Mouse (Mus musculus) adrenal gland, adult 18-20 months (tissue): Measurements from ENCODE around the gene Atp2c2. TPM values are rescaled to one million over a fixed set of nuclear protein-coding genes. Genes with fewer than 3 reads are reported as not detected.

Experiments
- DNase-seq, 2 experiments: peaks; one replicate each; pipeline ENCODE4 v3.0.0; 2021 to 2022; ENCODE audit warnings: low spot score in 2 of 2
- total RNA-seq, 2 experiments: library from RNA; stranded (reverse); gene quantifications; 1 replicate in 1 of 2; 2 replicates in 1 of 2; pipeline ENCODE4 v1.2.3; 2021

Gene Atp2c2
- total RNA-seq, 2 experiments from 2014 or later, result 0.13 to 0.56 TPM

DNA sequence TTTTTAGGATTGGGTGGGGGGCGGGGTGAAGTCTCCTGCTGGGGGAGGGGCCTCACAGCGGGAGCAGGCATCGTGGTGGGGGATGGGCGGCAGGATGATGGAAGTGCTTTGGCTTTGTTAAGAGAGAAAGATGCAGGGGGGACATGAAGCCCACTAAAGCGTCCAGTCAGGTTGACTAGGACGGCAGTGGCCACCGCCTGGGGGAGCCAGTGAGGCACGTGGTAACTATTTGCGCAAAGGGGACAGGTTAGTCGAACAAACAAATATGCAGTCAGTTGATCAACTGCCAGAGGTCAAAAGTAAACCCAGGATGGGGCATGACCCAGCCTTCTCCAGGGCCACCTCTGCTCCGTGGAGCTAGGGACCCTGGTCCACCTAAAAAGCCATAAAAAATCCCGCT is 849 bp upstream of the Atp2c2 start:
- DNase-seq, result peak; percentile 76 to 77

DNA sequence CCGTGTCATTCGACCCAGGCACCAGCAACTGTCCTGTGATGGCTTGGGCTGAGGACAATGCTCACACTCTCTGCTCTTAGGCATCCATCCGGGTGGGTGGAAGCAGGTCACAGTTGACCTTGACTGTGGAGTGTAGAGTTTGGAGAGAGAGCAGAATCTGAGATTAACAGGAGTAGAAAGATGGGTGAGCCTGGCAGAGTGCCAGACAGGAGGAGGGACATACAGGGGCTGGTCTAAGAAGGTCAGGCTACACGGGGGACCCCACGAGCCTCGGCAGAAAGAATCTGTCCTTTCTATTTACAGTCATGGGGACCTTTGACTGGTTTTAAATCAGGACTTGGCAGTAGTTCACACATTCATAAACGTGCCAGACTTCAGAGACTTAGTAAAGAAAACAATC is 3.2 kb downstream of the Atp2c2 start:
- no peak for DNase-seq

DNA sequence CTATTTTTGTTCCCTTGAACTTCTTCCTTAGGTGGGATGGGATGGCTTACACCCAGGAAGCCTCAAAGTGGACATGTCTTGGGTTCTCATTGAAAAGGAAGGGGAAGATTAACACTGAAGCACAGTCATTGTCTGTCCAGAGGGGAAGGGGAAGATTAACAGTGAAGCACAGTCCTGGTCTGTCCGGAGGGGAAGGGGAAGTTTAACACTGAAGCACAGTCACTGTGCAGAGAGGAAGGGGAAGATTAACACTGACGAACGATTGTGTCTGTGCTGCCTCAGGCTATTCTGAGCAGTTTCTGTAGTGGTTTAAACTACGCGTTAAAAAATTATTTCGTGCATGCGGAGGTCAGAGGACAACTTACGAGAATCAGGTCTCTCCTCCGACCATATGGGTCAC is 7.3 kb downstream of the Atp2c2 start:
- DNase-seq, result no peak

DNA sequence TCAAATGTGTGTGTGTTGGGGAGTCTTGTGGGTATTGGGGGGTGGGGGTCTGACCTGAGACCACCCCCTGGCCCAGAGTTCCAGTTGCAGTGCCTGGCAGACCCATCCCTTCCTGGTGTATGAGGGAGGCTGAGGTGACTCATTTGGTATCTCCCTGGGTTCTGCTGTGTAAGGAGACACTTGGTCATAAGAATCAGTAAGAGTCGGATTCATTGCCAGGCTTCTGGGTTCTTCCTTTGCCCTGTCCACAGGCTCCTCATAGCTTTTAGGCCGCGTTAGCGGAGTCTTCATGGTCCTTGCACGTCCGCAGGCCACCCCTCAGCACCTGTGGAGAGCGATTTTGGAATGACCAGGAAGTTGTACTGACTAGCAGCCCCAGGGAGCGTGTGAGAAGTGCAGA is 8.7 kb downstream of the Atp2c2 start:
- no peak for DNase-seq

DNA sequence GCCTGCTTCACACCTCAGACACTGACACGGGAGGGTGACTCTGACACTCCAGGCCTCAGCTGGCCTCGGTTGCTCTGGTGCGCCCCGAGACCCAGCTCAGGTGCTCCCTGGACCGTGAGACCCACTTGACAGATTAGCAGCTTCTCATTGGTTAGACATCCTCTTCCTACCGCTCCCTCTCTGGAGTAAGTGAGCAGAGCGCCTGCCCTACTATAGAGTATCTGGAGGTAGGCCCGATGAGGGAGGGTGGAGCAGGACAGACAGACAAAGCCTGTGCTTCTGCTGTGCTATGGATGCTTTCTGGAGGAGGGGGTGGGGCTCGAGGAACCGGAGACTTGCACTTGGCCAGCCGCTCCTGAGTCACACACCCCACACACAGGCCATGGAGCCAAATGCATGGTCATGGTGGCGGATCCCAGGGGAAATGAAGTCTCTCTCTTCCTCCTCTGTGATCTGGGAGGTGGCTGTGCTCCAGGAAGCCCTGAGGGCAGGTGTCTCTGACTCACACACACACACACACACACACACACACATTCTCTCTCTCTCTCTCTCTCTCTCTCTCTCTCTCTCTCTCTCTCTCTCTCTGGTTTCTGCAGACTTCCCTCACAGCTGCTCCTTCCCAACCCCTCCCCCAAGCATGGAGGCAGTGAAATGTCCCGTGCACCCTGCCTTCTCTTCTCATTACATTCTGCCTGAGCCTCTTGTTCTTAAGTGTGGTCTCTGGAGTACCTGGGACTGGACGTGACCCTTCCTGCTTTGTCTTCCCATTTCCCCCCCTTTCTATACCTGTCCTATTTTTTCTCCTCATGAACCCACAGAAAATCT is 9.3 kb downstream of the Atp2c2 start:
- DNase-seq, result no peak

DNA sequence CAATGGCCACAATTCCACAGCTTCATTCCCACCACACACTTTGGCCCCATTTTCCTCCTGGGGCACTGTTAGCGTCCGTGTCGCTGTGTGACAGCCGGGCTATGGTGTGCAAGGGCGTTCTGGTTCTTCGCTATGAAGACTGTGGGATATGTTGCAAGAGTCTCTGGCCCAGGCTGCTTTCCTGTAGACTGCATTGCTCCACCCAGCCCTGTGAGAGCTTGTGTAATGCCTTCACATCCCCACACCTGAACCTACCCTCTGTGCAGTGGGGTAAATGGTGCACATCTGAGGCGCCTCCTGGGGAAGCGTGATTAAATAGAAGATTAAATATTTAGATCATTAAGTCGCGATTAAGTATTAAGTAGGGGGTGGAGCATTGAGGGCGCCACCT is 9.9 kb downstream of the Atp2c2 start:
- no peak for DNase-seq

DNA sequence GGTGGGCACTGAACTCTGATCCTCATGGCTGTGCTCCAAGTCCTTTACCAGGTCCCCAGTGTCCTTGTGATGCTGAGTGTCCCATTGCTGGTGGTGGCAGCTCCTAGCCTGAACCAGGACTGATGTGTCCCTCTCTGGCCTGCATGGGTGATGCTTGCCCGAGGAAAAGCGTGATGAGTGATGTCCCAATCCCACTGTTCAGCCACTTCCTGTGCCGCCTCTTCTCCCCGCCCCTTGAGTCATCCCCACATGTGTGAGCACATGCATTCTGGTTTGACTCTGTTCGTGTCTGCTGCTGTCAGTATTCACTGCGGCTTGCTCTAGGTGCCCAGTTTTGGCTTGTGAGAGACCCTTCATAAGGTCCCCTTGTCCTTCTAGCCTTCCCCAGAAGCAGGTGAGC is 12.4 kb downstream of the Atp2c2 start:
- DNase-seq, result no peak

DNA sequence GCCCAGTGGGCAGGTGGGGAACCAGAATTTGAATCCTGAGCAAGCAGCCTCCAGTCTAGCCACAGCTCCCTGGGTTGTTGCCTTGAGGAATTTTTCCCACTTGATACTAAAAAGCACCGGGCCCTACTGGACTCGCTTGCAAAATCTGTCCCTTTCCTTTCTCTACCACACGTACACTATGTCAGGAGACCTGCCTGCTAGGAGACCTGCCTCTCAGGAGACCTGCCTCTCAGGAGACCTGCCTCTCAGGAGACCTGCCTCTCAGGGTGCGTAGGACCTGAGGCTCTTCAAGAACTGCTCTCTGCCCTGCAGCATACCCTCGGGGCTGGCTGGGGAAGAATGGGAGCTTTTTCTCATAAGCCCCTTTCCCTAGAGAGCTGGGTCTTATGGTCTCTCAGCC is 13.6 kb downstream of the Atp2c2 start:
- no peak for DNase-seq

DNA sequence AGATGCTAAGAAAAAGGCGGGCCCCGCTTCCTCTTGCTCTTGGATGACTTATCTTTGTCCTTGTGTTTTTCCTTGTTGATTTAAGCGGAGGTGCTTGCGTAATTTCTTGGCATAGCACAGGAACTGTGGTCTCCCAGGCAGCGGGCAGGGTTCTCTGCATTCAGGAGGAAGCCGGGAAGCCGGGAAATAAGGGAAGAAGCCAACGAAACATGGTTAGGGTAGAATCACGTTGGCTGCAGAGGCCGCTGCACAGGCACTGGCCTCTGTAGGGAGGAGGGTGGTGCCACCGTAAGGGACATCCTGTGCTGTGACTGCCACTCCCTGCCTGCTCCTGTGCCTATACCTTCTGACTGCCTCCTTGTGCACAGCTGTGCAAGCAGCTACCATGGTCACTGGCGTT is 15.4 kb downstream of the Atp2c2 start:
- peak in 1 of 2 experiments; percentile 51 for DNase-seq

DNA sequence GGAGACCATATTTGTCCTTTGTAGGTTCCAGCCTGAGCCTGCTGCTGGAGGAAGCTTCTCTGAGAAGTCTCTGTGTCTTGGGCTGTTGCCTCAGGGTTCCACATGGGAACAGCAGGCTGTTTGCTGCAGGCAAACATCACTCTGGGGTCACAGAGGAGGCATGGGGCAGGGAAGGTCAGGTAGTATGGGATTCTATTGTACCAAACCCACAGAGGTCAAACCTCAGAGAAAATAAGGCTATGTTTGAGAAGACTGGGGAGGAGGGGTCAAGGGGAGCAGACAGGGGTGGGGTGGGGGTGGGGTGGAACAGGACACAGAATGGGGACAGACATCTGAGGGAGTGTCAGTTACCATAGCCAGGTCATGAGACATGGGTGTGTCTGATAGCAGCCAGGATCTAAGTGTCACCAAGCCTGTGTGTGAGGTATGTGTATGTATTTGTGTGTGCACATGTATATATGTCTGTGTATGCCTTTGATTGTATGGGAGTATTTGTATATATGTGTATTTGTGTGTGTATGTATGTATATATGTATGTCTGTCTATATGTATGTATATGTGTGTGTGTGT is 17.0 kb downstream of the Atp2c2 start:
- no peak for DNase-seq

DNA sequence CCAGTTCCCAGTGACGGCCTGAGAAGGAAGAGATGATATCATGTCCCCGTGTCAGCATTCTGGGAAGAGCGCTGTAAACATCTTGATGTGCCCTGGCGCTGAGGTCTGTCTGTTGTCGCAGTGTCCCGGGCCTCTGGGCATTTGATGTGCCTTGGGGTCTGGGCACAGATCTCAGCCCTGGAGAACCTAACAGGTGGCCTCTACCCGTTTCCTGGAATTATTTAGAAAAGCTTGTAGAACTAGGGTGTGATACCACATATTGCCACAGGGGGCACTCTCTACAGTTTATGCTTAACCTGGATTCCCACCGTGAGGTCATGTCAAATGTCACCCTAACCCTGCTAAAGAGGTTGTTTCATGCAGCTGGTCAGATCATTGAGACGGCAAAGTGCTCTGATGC is 18.0 kb downstream of the Atp2c2 start:
- no peak for DNase-seq

DNA sequence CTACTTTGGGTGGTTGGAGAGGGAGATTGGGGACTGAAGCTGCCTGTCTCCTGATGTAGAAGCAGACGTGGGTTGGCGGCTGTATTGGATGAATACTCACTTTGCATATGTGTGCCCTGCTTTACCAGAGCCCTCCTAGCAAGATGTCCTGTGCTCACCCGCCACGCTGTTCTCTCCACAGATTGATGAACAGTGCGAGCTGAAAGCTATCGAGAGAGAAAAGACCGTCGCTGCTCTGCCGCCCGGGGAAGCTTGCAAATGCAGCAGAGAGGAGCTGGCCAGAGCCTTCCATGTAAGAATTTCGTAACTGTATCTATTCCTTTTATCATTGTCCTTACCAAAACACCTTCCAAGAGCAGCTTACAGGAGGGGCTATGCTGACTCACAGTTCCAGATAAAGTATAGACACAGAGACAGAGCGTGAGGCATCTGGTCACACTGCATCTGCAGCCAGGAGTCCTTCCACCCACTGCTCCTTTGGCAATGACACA is 19.2 kb downstream of the Atp2c2 start:
- DNase-seq, result peak in 1 of 2 experiments; percentile 28

DNA sequence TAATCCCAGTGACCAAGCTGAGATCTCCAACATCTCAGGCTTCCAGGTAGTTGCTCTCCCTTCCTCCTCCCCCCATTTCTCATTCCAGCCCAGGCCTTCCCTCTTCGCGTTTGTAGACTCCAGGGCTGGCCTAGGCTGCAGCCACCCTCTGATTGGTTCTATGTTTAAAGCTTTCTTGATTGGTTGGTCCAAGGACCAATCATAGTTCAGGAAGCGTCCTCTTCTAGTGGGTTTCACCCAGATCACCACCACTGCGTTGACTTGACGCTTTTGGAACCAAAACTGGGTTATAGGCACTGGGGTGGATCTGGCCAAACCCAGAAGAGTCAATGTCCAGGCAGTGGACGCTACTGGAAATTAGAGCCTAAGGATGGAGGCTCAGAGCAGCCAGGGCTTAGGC is 22.5 kb downstream of the Atp2c2 start:
- no peak for DNase-seq

DNA sequence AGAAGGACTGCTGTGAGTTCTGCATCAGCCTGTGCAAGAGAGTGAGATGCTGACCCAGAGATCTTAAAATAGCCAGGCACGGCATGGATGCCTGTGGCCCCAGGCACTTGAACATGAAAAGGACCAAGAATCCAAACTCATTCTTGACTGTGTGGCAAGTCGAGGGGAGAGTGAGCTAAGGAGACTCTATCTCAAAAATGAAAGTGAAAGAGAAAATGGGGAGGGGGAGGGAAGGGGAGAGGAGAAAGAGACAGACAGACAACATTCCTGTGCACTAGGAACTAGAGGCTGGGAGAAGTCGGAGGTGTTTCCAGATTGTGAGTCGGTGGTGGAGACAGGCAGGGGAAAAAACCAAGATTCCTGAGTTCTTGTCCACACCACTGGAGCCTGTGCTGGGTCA is 23.9 kb downstream of the Atp2c2 start:
- no peak for DNase-seq

DNA sequence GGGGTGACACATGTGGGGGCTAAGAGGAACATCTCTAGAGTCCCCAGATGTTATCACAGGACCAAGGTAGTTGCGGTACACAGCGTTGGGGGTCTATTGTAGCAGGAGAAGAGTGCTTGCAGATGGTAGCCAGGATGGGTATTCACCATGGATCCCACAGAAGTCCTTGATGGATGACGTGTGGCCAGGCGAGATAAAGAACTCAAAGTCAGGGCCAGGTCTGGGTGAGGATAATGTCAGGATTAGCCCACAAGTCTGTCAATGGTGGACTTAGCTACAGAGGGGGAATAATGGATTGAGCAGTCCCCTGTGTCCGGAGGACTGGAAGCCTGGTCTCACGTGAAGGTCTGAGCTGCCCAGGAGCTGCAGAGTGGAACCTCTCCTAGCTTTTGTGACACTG is 24.8 kb downstream of the Atp2c2 start:
- DNase-seq, result no peak

DNA sequence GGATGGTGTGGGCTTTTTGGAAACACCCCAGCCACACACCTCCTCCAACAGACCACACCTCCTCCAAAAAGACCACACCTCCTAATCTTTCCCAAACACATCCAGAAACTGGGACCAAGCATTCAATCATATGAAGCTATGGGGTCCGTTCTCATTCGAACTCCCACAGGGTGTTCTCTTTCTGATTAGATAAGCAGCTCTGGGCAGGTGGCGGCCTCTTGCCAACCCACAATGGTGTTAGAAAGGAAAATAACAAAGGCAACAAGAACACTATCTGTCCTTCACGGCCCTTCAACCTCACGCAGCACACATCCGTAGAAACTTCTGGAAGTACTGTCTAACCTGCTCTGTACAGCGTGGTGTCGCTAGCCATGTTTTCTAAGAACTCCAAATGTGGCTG is 27.3 kb downstream of the Atp2c2 start:
- DNase-seq, result no peak

DNA sequence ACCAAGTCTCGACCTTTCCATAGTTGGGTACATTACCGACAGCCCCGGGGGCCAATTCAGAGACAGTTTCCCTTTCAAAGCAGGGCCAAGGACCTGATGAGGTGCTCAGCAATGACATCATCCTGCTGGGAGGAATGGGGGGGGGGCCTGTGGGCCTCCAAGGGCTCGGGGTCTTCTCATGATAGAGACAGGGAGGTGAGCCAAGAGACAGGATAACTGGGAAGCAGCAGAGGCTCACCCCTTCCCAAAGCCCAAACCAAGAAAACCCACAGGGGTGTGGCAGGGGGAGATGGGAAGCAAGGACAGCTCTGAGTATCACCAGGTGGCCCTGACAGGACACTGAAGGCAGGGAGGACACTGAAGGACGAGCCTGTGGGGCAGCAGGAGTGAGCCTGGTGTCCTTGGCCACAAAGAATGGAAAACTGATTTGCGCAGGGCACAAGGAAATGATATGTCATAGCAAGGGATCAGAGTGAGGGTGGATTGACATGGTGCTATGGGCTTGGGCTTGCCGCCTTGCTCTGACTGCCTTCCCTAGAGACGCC is 28.6 kb downstream of the Atp2c2 start:
- no peak for DNase-seq

DNA sequence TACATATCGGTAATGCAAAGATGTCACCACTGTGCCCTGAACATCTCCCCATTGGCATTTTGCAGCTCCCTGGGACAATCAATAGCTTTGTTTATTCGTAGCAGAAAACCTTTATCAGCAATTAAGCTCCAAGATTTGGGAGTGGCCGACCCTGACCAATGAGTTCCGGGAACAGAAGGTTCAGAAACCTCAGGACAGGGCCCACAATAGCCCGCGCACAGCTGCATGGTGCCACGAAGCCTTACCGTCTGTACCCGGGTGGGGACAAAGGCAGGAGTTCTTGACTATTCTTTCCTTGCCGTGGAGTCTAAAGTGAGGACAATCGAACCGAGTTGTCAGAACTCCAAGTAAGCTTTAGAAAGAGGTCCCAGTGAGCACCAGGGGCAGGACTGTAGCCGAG is 32.3 kb downstream of the Atp2c2 start:
- no peak for DNase-seq

DNA sequence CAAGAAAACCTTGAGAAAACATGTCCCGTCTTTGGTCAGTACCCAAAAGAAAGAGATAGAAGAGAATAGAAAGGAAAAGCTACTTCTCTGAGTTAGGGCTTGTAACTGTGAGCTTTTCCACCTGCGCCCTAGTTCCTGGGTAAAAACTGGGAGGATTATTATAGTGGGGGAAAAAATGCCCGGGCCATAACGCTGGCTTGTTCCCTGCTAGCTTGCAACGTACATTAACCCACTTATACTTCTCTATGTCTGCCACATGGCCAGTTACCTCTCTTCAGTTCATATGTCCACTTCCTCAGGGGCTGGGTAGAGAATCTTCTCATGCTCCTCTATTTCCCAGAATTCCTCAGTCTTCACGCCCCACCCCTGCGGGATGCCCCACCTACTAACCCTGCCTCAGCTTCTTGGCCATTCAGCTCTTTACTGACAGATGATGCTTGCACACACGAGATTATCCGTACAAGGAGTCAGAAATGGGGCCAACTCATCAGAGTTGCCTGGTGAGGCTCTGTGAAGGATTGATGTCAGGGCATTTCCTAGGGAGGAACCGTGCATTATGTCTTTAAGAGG is 36.6 kb downstream of the Atp2c2 start:
- DNase-seq, result no peak

DNA sequence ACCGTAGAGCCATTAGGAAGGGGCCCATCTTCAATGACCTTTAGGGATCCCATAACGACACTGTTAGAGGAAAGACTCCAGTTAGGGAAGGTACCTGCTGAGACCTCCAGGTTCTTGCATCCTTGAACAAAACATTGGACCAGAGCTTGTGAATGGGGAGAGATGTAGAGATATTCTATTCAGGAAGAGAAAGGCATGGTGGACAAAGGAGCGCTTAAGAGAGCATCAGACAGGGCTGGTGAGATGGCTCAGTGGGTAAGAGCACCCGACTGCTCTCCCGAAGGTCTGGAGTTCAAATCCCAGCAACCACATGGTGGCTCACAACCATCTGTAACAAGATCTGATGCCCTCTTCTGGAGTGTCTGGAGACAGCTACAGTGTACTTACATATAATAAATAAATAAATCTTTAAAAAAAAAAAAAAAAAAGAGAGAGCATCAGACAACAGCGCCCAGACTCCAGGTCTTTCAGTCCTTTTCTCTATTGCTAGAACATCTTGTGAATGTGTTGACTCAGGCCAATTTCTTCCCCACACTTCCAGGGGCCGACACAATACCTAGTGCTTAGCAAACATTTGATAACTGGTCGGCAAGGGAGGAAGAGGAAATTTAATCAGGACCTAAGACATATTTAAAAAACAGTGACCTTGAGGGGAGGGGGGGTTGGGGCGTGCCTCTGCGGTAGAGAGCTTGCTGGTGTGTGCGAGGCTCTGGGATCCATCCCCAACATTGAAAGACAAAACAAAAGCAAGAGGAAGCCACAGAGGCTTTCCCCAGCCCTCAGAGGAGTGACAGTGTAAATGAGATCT is 37.5 kb downstream of the Atp2c2 start:
- no peak for DNase-seq

DNA sequence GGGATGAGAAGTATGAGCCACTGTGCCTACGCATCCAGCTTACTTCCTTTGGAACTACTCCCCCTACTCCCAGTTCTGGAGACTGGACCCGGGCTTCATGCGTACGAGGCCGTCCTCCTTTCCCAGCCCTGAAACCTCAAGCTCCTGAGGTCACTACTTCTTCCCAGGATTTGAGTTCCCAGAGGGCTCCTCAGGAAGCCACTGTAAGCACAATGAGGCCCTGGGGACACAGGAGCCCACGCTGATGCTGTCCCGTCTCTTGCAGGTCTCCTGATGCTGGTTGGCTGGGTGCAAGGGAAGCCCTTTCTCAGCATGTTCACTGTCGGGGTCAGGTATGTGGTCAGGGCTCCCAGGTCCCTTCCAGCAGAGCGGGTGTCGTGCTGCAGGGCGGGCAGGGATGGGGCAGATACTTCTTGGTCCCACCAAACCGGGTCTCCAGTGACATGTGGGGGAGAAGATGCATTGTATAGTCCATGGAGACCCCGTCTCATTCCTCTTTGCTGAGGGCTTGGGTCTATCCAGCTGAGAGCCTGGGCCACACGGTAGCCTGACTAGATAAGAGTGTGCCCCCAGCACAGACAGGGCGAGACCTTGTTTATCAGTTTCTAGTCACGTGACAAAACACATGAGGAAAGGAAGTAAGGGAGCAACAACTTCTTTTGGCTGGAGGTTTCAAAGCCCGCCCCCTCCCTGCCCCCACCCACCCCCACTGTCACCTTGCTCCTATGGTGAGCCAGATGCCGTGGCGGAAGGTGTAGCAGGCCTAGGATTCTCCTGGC is 38.5 kb downstream of the Atp2c2 start:
- DNase-seq, result no peak
